Comparison of ENCODE assay signal across 22 mouse cellular contexts in genomic region chr4:149036592-149036991, GRCm38 (mm10).
A peak's percentile ranks its signal among the peaks of the same experiment; 100 is the strongest.
DNase-seq lines count a peak whose midpoint lies in the region; ATAC-seq lines count a peak whose summit lies in the region.
"Had no signal": no experiment of that assay in that cellular context is flagged by ENCODE, and none has a peak within 500 bp of the region (broad histone marks: within the 10 kb centered on the region; RNA-seq: fewer than 3 reads in every experiment).

No protein-coding gene starts in this region.

- 0 out of 2 replicates have a peak overlapping the region, but pooled peaks have one; percentile 10 for H3K9ac ChIP-seq in midbrain, embryonic 13.5 days (replicated peaks)
- no peak overlapping the region for H3K9ac ChIP-seq in midbrain, embryonic 11.5 days (ENCODE audit: low read length)
- H3K9ac ChIP-seq: forebrain, postnatal 0 days; liver, postnatal 0 days had no signal

- H3K27me3 ChIP-seq in midbrain, embryonic 13.5 days: 0 out of 2 replicates have a peak, but pooled peaks cover 5% of the 10 kb centered on the region
- H3K27me3 ChIP-seq in midbrain, embryonic 11.5 days (ENCODE audit: control insufficient read depth, insufficient read depth, low read length): no peaks in the 10 kb centered on the region

- ATAC-seq in CD4-positive, CD25-positive, alpha-beta regulatory T cell, adult 4 months: no peak
- peak; percentile 59; the same call in 1 of the 2 replicates for ATAC-seq in midbrain, embryonic 13.5 days
- ATAC-seq in midbrain, embryonic 11.5 days (ENCODE audit: low FRiP score): no peak
- 0 out of 2 replicates have a peak, but pooled peaks have one; percentile 28 for ATAC-seq in erythroid progenitor cell, adult 5-6 weeks (replicated peaks; ENCODE audit: low FRiP score, poor library complexity, severe bottlenecking)
- ATAC-seq: forebrain, postnatal 0 days; liver, postnatal 0 days had no signal

- peak; percentile 20 for DNase-seq in CD4-positive, CD25-positive, alpha-beta regulatory T cell, adult 2 months (ENCODE audit: low read depth, low spot score)
- DNase-seq in midbrain, embryonic 11.5 days (ENCODE audit: low spot score, missing footprints): no peak
- peak; percentile 18 for DNase-seq in thymus, postnatal 25 days
- DNase-seq in lung, postnatal 4 days: no peak
- no peak for DNase-seq in cerebellum, adult 11 months
- DNase-seq: adrenal gland, postnatal 25 days; cerebellum, adult 8-10 months; forebrain, postnatal 0 days; heart, postnatal 10 days; kidney, adult 18-20 months; kidney, postnatal 10 days; left cerebral cortex, postnatal 4 days; liver; liver, postnatal 0 days; lung, postnatal 10 days; right cerebral cortex, postnatal 14 days; spleen, adult 18-20 months had no signal

- no peaks in the 10 kb centered on the region for H3K9me3 ChIP-seq in midbrain, embryonic 13.5 days
- no peaks in the 10 kb centered on the region for H3K9me3 ChIP-seq in midbrain, embryonic 11.5 days (ENCODE audit: control insufficient read depth, low read length)

- no peak overlapping the region for H3K4me2 ChIP-seq in midbrain, embryonic 13.5 days (replicated peaks)
- no peak overlapping the region for H3K4me2 ChIP-seq in midbrain, embryonic 11.5 days
- H3K4me2 ChIP-seq: heart, embryonic 11.5 days had no signal

- H3K4me3 ChIP-seq in midbrain, embryonic 13.5 days (replicated peaks): no peak overlapping the region
- no peak overlapping the region for H3K4me3 ChIP-seq in midbrain, embryonic 11.5 days (ENCODE audit: low read depth, low read length)
- H3K4me3 ChIP-seq: left cerebral cortex, adult 2 months had no signal

- H3K27ac ChIP-seq in midbrain, embryonic 13.5 days: peak overlapping the region; percentile 21; the same call in 1 of the 2 replicates
- no peak overlapping the region for H3K27ac ChIP-seq in midbrain, embryonic 11.5 days (ENCODE audit: low read depth, low read length)
- H3K27ac ChIP-seq: left cerebral cortex, adult 2 months had no signal

- H3K36me3 ChIP-seq in midbrain, embryonic 13.5 days: no peaks in the 10 kb centered on the region
- no peaks in the 10 kb centered on the region for H3K36me3 ChIP-seq in midbrain, embryonic 11.5 days (ENCODE audit: control insufficient read depth, insufficient read depth, low read length)

- H3K4me1 ChIP-seq in midbrain, embryonic 13.5 days (replicated peaks): peaks cover 41% of the 10 kb centered on the region
- peaks cover 6% of the 10 kb centered on the region for H3K4me1 ChIP-seq in midbrain, embryonic 11.5 days (ENCODE audit: control insufficient read depth, insufficient read depth, low read length)

- WGBS in midbrain, embryonic 13.5 days: 42% methylated on average over 9 of the region's 9 CpGs
- WGBS in midbrain, embryonic 11.5 days: 54% methylated on average over 9 of the region's 9 CpGs

Comparison
In these comparisons a context has a peak if more than half of its experiments do, and no peak if none do; other contexts are left out.
1. ATAC-seq: peak in midbrain, embryonic 13.5 days (single experiment) and erythroid progenitor cell, adult 5-6 weeks (single experiment); none in CD4-positive, CD25-positive, alpha-beta regulatory T cell, adult 4 months (single experiment) and midbrain, embryonic 11.5 days (single experiment).
2. DNase-seq: peak in CD4-positive, CD25-positive, alpha-beta regulatory T cell, adult 2 months (single experiment) and thymus, postnatal 25 days (single experiment); none in midbrain, embryonic 11.5 days (single experiment), lung, postnatal 4 days (0 of 2) and cerebellum, adult 11 months (single experiment).